ENCODE assay signal across 10 mouse cellular contexts in genomic region chr2:31667332-31667731, GRCm38 (mm10). TPM values are rescaled to one million over a fixed set of nuclear protein-coding genes. Genes with fewer than 3 reads are reported as not detected.
DNase-seq lines count a peak whose midpoint lies in the region; ATAC-seq lines count a peak whose summit lies in the region.
"Had no signal": no experiment of that assay in that cellular context is flagged by ENCODE, and none has a peak within 500 bp of the region (broad histone marks: within the 10 kb centered on the region; RNA-seq: fewer than 3 reads in every experiment).

No protein-coding gene starts in this region.

- H3K9me3 ChIP-seq in neural tube, embryonic 15.5 days (replicated peaks) = no peaks in the 10 kb centered on the region
- H3K9me3 ChIP-seq: heart, embryonic 13.5 days had no signal

- no peak overlapping the region for H3K4me2 ChIP-seq in neural tube, embryonic 15.5 days
- H3K4me2 ChIP-seq: heart, embryonic 13.5 days had no signal

- H3K27me3 ChIP-seq in neural tube, embryonic 15.5 days (replicated peaks) = peaks cover 50% of the 10 kb centered on the region

- no peak overlapping the region for H3K27ac ChIP-seq in neural tube, embryonic 15.5 days (replicated peaks)
- H3K27ac ChIP-seq: heart, embryonic 13.5 days had no signal

- peaks cover 12% of the 10 kb centered on the region for H3K4me1 ChIP-seq in neural tube, embryonic 15.5 days

- DNase-seq in gastrocnemius, postnatal 14 days = peak; percentile 17
- DNase-seq in gastrocnemius, postnatal 4 days (ENCODE audit: low spot score in 2 of 2) = no peak
- peak; percentile 49 for DNase-seq in neural tube, embryonic 10.5 days (ENCODE audit: extremely low spot score, low spot score)
- peak; percentile 72 for DNase-seq in embryo, embryonic 11 days
- DNase-seq in retina, postnatal 1 day = peak; percentile 57
- DNase-seq in right cerebral cortex, postnatal 36 days (ENCODE audit: low spot score in 2 of 2) = no peak
- DNase-seq: thymus, postnatal 14 days had no signal

- no peaks in the 10 kb centered on the region for H3K36me3 ChIP-seq in neural tube, embryonic 15.5 days

- H3K4me3 ChIP-seq in neural tube, embryonic 15.5 days (replicated peaks) = no peak overlapping the region
- H3K4me3 ChIP-seq: heart, embryonic 13.5 days had no signal

- 31% methylated on average over 4 of the region's 4 CpGs for WGBS in neural tube, embryonic 15.5 days

- H3K9ac ChIP-seq in neural tube, embryonic 15.5 days (replicated peaks) = no peak overlapping the region
- H3K9ac ChIP-seq: heart, embryonic 13.5 days had no signal

- ATAC-seq in neural tube, embryonic 15.5 days (ENCODE audit: low FRiP score) = no peak
- ATAC-seq in megakaryocyte, adult 5-6 weeks (ENCODE audit: poor library complexity, severe bottlenecking) = no peak

- intact Hi-C loops in gastrocnemius, postnatal 14 days (cut with DNase I; ENCODE audit: low total_unique reads) = no loop called here

RNA-seq across cellular contexts. Expression of gene Exosc2, which starts 3.2 kb away (rescaled TPM):
- 1 to 10 TPM; 7.8 to 8.5 TPM for total RNA-seq in gastrocnemius, postnatal 14 days (2021)
- total RNA-seq in gastrocnemius, postnatal 4 days (2021) = 10 to 100 TPM; 18.0 to 20.1 TPM
- 40.3 and 47.1 TPM in 2 replicates for polyA plus RNA-seq in neural tube, embryonic 15.5 days (2015; fragmentation: Nextera tagmentation; extraction: Ambion mirVana)
- 15.3 and 17.7 TPM in 2 replicates for total RNA-seq in megakaryocyte, adult 5-6 weeks (2015)
- 24.1 and 25.9 TPM in 2 replicates for total RNA-seq in megakaryocyte, adult 5-6 weeks (2017)

RNA-seq across cellular contexts. Expression of gene Abl1, which starts 20.8 kb away (rescaled TPM):
- 10 to 100 TPM; 25.5 to 28.4 TPM for total RNA-seq in gastrocnemius, postnatal 14 days (2021)
- total RNA-seq in gastrocnemius, postnatal 4 days (2021) = 10 to 100 TPM; 76.3 to 80.7 TPM
- polyA plus RNA-seq in neural tube, embryonic 15.5 days (2015; fragmentation: Nextera tagmentation; extraction: Ambion mirVana) = 13.3 and 18.0 TPM in 2 replicates
- total RNA-seq in megakaryocyte, adult 5-6 weeks (2015) = 24.7 and 32.5 TPM in 2 replicates
- total RNA-seq in megakaryocyte, adult 5-6 weeks (2017) = 24.5 and 30.5 TPM in 2 replicates

RNA-seq across cellular contexts. Expression of gene Prdm12, which starts 27.5 kb away (rescaled TPM):
- total RNA-seq in gastrocnemius, postnatal 14 days (2021) = not detected
- total RNA-seq in gastrocnemius, postnatal 4 days (2021) = not detected
- 5.3 and 7.8 TPM in 2 replicates for polyA plus RNA-seq in neural tube, embryonic 15.5 days (2015; fragmentation: Nextera tagmentation; extraction: Ambion mirVana)
- total RNA-seq in megakaryocyte, adult 5-6 weeks (2015) = not detected in 2 replicates
- total RNA-seq in megakaryocyte, adult 5-6 weeks (2017) = not detected in 2 replicates
- polyA plus RNA-seq: heart, embryonic 13.5 days had no signal

Comparison
In these comparisons a context has a peak if more than half of its experiments do, and no peak if none do; other contexts are left out.
1. DNase-seq: peak in gastrocnemius, postnatal 14 days (single experiment), neural tube, embryonic 10.5 days (single experiment), embryo, embryonic 11 days (single experiment) and retina, postnatal 1 day (single experiment); none in gastrocnemius, postnatal 4 days (0 of 2) and right cerebral cortex, postnatal 36 days (0 of 2).